Mouse (Mus musculus) cortical plate, adult 2 months (tissue): Measurements from ENCODE around the gene Wbp4. TPM values are rescaled to one million over a fixed set of nuclear protein-coding genes. Genes with fewer than 3 reads are reported as not detected.

Source experiments
- H3K27ac ChIP-seq: fragments of 200-500 bp; 2 replicates; pipeline ENCODE4 v1.5.1; 2012; ENCODE audit warnings: low read length, control low read depth, inconsistent platforms; ENCODE audit not compliant: insufficient read depth
- H3K4me1 ChIP-seq: fragments of 200-500 bp; 2 replicates; pipeline ENCODE4 v1.6.1; 2011; ENCODE audit warnings: low read length; ENCODE audit not compliant: control insufficient read depth, insufficient read depth
- H3K4me3 ChIP-seq: fragments of 200-500 bp; 2 replicates; pipeline ENCODE4 v1.5.1; 2011; ENCODE audit warnings: mild to moderate bottlenecking, low read length, control low read depth; ENCODE audit not compliant: insufficient read depth
- CTCF ChIP-seq: fragments of 200-500 bp; IDR thresholded peaks from 2 replicates; pipeline ENCODE4 v1.5.1; 2011; ENCODE audit warnings: mild to moderate bottlenecking, control low read depth, low read length; ENCODE audit not compliant: insufficient read depth; ENCODE audit errors: extremely low read depth
- POLR2A ChIP-seq: fragments of 200-500 bp; IDR thresholded peaks from 2 replicates; pipeline ENCODE4 v1.6.1; 2011; ENCODE audit warnings: mild to moderate bottlenecking, low read length, control low read depth; ENCODE audit not compliant: insufficient read depth; ENCODE audit errors: extremely low read depth
- polyA plus RNA-seq: library from polyadenylated mRNA; depleted of rRNA; stranded (reverse); fragments of >200 nt; gene quantifications from 2 replicates; pipeline ENCODE4 v1.2.3, GENCODE M21; 2012

Gene Wbp4
- polyA plus RNA-seq, 1 experiment, result 24.0 TPM

GRCm38 (mm10) chr14:79508662-79509305 lies 27.5 kb upstream of the Wbp4 start:
- Histone ChIP-seq H3K4me1 (no peaks in the 10 kb centered on the region), H3K27ac (no peak overlapping the region), H3K4me3 (no peak overlapping the region)
- TF ChIP-seq CTCF, result no peak
- TF ChIP-seq POLR2A, result no peak

GRCm38 (mm10) chr14:79507846-79508245 lies 26.5 kb upstream of the Wbp4 start:
- no peaks in the 10 kb centered on the region for H3K4me1 ChIP-seq
- TF ChIP-seq CTCF (no peak), POLR2A (no peak)
- no peak overlapping the region for H3K27ac ChIP-seq

GRCm38 (mm10) chr14:79506207-79506606 lies 24.9 kb upstream of the Wbp4 start:
- Histone ChIP-seq H3K4me1 (no peaks in the 10 kb centered on the region), H3K4me3 (no peak overlapping the region), H3K27ac (no peak overlapping the region)
- TF ChIP-seq CTCF (no peak), POLR2A (no peak)

More at GRCm38 (mm10) chr14:79507846-79508245, 26.5 kb upstream of the Wbp4 start:
- no peak overlapping the region for H3K4me3 ChIP-seq

GRCm38 (mm10) chr14:79504246-79505006 lies 23.1 kb upstream of the Wbp4 start:
- no peaks in the 10 kb centered on the region for H3K4me1 ChIP-seq
- no peak overlapping the region for H3K4me3 ChIP-seq
- no peak overlapping the region for H3K27ac ChIP-seq
- TF ChIP-seq CTCF (no peak), POLR2A (no peak)

GRCm38 (mm10) chr14:79503371-79504075 lies 22.2 kb upstream of the Wbp4 start:
- Histone ChIP-seq H3K4me1 (no peaks in the 10 kb centered on the region), H3K4me3 (no peak overlapping the region), H3K27ac (no peak overlapping the region)
- TF ChIP-seq CTCF (no peak), POLR2A (no peak)

GRCm38 (mm10) chr14:79500756-79501155 lies 19.4 kb upstream of the Wbp4 start:
- Histone ChIP-seq H3K27ac (no peak overlapping the region), H3K4me1 (no peaks in the 10 kb centered on the region), H3K4me3 (no peak overlapping the region)
- no peak for TF ChIP-seq CTCF
- TF ChIP-seq POLR2A, result no peak

GRCm38 (mm10) chr14:79499326-79499725 lies 18.0 kb upstream of the Wbp4 start:
- Histone ChIP-seq H3K4me1 (no peaks in the 10 kb centered on the region), H3K4me3 (no peak overlapping the region), H3K27ac (no peak overlapping the region)
- TF ChIP-seq POLR2A (no peak), CTCF (no peak)

GRCm38 (mm10) chr14:79494349-79494748 lies 13.0 kb upstream of the Wbp4 start:
- Histone ChIP-seq H3K4me1 (no peaks in the 10 kb centered on the region), H3K27ac (no peak overlapping the region), H3K4me3 (no peak overlapping the region)
- no peak for TF ChIP-seq CTCF
- no peak for TF ChIP-seq POLR2A

- Histone ChIP-seq H3K4me3 (no peak overlapping the region), H3K4me1 (no peaks in the 10 kb centered on the region), H3K27ac (no peak overlapping the region)
- TF ChIP-seq POLR2A, result no peak
- TF ChIP-seq CTCF, result no peak
Measured at GRCm38 (mm10) chr14:79490246-79490645, 8.9 kb upstream of the Wbp4 start.

- Histone ChIP-seq H3K4me1 (no peaks in the 10 kb centered on the region), H3K4me3 (no peak overlapping the region), H3K27ac (no peak overlapping the region)
- TF ChIP-seq CTCF (no peak), POLR2A (no peak)
Measured at GRCm38 (mm10) chr14:79489150-79489549, 7.8 kb upstream of the Wbp4 start.
